Mouse (Mus musculus) frontal cortex, adult 2 months (tissue): ENCODE measurements at regions not wholly inside any gene's neighbourhood (a gene's known extent, or its start where the extent isn't known, plus 50 kb on each side); places are given as distances from the start of the nearest gene placed in this dataset.

Experiments used
- DNase-seq, 2 experiments: peaks; one replicate each; pipeline ENCODE4 v3.0.0; 2022; ENCODE audit warnings: low spot score in 1 of 2; ENCODE audit errors: extremely low spot score in 1 of 2

DNA sequence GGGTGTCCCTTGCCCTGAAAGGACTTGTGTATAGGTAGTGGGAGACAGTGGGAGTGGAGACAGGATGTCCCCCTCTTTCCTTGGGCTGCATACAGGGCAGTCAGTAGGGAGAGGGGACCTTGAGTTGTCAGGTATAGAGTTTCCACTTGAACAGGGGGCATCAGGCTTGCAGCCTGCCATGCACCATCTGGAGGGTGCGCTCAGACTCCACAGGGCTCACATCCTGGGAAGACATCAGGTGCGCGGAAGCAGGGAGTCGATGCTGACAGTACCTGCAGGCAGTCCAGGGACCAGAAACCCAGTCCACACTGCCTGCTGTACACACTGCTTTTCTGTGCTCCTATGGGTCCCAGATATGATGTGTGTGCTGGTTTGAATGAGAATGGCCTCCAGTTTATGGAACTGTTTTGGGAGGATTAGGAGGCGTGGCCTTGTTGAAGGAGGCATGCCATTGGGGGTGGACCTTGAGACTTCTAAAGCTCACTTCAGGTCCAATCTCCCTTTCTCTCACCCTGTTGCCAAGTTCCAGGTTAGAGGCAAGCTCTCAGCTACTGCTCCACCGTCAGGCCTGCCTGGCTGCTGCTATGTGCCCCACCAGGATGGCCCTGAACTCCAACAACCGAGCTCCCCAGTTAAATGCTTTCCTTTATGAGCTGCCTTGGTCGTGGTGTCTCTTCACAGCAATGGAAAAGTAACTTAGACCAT, 262.1 kb downstream of the Matn1 start:
- no peak for DNase-seq

DNA sequence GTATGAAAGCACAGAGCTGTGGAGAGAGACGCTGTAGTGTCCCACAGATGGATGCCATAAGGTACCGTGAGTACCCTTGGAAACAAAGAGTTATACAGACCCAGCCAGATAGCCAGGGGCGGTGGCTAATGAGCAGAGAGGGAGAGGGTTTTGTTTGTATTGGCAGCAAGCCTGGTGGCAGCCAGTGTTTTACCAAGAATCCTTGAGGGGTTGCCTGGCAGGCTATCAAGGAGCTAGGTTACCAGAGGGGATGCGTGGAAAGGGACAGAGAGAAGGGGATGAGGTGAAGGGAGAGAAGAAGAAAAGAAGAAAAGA, 262.7 kb downstream of the Matn1 start:
- DNase-seq: no peak

DNA sequence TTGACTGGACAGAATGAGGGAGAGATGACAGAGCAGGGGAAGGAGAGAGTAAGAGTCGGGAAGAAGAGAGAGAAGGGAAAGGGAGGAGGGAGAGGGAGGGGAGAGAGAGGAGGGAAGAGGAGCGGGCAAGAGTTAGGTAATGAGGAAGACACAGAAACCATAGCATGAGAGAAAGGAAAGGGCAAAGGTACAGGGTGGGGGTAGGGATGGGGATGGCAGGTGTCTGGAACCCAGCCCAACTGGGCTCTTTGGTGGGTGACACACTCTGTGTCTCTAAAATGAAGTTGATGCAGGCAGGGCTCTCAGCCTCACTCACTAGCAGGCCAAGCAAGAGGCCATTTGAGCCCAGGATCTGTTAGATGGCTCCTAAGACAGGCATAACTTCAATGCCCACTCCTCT, 263.1 kb downstream of the Matn1 start:
- no peak for DNase-seq

- peak; percentile 17 to 58 for DNase-seq
Measured at GRCm38 (mm10) chr4:131208166-131208565, 264.0 kb downstream of the Matn1 start.

DNA sequence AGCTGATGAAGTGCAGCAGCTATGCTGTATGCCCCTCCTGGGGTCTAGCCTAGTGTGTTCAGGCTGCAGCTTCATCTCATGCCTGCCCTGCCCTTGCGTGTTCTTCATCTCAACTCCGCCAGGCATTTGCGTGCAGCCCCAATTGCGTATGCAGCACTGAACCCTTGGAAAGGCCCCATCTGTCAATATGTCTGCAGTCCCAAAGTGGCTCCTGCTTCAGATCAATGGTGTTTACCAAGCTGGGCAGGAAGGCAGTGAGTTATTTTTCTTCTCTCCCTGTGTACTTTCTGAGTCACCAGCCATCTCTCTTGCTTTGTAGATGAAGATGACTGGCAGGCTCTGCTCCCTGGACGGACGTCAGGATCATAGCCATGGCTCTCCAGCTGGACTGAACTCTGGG, 264.5 kb downstream of the Matn1 start:
- DNase-seq: no peak

DNA sequence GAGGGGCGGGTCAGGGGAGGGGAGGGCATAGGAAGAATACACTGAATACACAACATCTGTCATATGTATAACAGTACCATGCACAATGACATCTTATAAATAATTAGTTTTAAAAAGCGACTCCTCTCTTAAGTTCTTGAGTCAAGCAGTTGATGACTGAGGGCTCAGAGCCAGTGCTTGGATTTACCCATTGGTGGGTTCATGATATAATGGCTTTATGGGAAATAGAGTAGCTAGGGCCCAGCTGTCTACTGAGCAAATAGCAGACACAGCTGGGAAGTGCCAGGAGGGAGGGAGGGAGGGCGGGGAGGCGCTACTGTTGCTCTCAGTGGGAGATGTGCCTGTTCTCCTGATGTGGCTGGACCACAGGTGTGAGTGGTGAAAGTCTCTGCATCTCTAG, 268.5 kb downstream of the Matn1 start:
- no peak for DNase-seq

DNA sequence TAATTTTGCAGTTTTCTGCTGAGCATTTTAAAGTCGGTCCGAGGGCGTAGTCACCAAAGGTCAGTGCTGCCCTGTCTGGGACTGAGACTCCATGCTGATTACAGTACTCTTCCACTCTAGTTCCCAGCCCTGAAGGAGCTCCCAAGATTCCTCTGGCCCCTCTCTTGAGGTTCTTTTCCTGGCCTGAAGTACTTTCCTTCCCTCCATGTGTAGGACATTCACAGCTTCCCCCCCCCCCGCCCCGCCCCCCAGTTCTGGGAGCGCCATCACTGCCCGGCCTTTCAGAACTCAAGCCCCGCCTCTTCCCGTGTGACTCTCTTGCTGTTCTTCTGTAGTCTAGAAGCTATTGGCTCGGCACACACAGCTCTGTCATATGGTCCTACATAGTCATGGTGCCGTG, 271.5 kb downstream of the Matn1 start:
- no peak for DNase-seq

DNA sequence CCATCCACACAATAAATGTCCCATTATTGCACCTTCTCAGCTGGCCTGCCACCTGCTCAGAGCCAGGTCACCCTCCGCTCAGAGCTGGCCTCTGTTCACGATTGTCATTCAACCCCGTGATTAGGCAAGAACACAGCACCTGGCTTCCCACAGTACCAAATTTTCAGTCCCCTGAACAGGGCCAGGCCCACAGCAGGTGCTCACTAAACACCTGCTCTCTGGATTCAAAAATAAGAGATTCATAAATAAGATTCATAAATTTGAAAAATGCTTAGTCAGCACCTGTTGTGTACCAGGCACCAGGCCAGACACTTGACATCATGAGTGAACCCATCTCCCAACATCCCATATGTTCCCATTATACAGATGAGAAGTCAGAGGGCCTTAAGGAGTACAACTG, 272.2 kb downstream of the Matn1 start:
- no peak for DNase-seq

DNA sequence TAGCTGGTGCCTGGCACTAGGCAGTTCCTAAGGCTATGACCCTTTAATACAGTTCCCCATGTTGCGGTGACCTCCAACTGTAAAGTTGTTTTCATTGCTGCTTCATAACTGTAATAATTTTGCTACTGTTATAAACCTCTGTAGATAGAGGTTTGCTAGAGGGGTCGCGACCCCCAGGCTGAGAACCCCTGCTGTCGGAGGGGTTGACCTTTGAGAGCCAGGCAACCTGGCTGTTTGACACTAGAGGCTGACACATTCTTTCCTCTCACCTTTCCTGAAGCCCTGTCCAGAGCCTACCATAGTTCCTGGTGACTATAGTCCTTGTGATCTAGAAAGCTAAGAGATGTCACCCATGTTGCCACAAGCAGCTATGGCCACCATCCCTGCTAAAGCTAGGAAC, 272.9 kb downstream of the Matn1 start:
- DNase-seq: no peak

DNA sequence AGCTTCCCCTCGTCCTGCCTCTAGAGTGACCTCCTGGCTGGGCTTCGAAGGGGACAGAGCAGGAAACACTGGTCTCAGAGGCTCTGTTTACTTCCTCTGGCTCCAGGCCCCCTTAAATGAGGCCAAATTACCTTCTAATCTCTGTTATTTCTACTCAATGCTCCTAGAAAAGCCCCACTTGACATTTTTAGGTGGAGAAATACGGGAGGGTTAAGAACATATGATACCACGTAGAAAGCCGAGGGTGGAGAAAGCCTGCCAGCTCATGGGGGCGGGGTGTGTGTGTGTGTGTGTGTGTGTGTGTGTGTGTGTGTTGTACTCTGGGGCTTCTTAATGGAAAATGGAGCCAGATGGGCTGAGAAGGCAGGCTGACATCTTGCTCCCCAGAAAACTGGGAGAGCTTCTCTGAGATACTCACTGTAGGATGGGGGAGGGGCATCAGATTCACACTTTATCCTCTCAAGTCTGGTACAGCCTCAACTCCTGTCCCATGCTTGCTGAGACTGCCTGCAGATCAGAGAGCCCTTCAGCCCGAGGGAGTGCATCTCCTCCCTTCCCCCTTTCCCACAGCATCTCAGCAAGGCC, 273.5 kb downstream of the Matn1 start:
- peak in 1 of 2 experiments; percentile 31 for DNase-seq

DNA sequence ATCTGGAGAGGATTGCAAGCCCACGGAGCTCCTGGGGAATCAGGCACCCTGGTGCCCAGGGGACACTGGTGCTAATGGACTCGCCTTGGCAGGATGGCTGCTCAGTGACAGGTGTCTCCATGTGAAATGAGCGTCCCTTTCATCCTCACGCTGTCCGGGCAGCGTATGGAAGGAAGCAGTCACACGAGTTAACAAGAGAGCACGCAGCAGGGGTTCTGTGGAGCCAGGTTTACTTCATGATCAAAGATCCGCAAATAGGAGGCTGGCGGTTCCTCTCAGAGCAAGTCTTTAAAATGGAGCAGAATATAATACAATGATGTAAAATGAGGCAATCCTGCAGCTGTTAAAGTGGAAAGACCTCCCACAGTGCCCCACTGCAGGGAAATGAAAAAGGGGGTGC, 276.8 kb downstream of the Matn1 start:
- no peak for DNase-seq

GRCm38 (mm10) chr4:131230361-131230760, 286.2 kb downstream of the Matn1 start:
- DNase-seq: no peak

- DNase-seq: no peak
Measured at GRCm38 (mm10) chr4:131236611-131237031, 292.4 kb downstream of the Matn1 start.

GRCm38 (mm10) chr4:131238591-131238990, 294.4 kb downstream of the Matn1 start:
- DNase-seq: no peak

DNA sequence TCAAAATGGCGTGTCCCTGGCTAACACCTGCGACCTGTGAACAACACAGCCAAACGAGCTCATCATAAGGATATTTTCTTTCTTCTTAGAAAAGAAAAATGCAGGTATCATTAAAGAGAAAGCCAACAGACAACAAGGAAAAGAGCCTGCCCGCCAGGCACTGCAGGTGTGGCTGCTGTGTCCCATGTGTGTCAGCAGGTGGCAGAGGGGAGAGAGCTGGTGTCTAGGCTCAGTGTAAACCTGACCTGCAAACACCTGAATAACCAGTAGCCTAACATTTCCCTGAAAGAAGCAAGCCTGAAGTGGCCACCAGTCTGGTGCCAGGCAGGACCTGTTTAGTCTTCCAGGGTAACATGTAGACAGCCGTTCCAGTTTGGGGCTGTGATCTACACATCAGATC, 294.9 kb downstream of the Matn1 start:
- DNase-seq: no peak

GRCm38 (mm10) chr4:131240457-131240856, 296.3 kb downstream of the Matn1 start:
- no peak for DNase-seq

DNA sequence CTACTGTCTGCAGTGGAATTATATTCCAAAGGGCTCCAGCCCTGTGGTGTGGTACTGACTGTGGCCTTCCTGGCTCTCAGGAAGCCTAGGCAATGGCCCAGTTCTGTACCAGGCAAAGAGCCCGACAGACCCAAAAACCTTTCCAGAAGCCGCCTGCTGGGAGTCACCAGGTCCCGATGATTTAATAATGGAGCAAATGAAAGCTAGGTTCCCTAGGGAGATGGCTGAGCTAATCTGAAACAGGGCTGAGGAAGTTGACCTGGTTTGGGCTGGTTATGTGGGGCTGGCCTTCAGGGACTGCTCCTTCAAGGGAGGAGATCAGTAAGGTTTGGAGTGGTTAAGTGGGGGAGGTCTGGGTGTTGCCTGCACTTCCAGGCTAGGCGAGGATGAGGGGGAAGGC, 298.1 kb downstream of the Matn1 start:
- DNase-seq: peak in 1 of 2 experiments; percentile 16

DNA sequence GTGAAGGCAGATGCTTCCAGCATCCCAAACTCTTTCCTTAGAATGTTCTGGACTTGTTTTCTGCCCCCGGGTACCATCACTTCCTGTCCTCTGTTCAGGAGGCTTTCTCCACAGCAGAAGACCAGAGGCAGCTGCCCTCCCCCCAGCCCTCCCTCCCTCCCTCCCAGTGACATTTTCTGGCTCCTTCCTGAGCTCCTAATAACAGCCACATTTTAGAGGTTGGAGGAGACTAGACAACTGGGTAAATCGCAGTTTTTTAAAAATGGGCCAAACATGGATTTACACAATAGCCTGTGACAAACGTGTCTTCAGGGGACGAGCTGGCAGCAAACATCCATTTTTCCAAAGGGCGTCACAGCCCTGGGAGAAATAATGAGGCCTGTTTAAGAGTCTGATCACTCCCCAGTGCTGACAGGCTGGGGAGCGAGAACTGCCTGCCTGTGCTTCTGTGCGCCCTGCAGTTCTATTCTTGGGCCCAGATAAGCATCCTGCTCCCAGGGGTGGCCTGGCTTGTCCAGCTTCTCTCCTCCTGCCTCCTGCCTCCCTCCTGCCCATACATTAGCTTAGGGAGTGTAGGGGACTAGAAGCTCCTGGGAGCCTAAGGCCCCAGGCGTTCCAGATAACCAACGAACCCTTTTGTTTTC, 299.7 kb downstream of the Matn1 start:
- DNase-seq: peak in 1 of 2 experiments; percentile 20

DNA sequence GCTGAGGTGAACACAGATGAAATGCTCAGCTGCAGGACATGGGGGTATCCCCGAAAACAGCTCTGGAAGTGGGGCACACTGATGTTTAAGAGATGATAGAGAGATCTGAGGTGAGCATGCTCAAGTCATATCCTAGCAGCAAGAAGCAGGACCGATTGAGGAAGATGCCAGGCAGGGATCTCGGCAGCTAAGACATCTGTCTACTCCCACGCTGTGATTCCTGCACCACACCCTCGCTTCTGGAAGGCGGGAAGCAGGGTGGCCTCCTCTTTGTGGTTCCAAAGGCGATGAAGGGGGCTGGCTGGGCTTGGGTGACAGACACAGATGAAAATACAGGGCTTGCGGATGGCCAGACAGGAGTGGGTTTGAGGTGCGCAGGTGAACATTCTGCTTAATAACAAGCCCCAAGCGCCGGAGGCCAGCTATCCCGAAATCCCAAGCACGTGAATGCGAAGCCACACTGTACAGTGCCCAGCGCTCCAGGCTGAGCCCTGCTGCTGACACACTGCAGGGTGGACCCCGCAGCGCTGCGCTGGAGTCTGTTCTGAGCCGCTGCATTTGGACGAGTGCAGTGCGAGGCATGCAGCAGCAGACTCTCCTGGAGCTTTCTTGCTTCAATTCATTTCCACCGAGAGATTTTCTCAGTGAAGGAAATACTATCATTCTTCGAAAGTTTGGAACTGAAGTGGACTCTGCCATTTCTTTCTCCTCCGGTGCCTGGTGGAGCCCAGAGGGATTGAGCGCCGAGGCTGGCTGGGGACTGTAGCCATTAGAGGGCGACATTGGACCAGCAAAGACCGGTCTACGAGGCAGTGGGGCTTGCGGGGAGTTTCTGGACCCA, 308.6 kb downstream of the Matn1 start:
- peak; percentile 49 to 91 for DNase-seq

DNA sequence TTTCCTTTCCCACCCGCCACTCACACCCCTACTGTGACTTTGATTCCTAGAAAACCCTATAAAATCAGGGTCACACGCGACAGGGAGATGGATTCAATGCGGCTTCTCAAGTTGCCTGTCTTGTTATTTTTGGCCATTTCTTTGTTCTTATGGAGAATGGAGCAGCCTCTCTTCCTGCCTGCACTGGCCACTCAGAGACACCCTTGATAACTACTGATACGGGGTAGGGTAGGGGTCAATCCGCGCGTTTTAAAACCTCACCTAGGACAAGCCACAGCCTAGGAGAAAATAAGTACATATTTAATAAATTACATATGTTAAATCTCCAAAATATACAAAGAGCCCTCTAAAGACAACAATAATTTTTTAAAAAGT, 309.2 kb downstream of the Matn1 start:
- no peak for DNase-seq

GRCm38 (mm10) chr4:131254243-131254642, 310.1 kb downstream of the Matn1 start:
- DNase-seq: no peak
